Mouse (Mus musculus) gonadal fat pad, adult 2 months (tissue): Measurements from ENCODE around the gene Ppef2. TPM values are rescaled to one million over a fixed set of nuclear protein-coding genes. Genes with fewer than 3 reads are reported as not detected.

Experiments used
- DNase-seq: peaks from one replicate; pipeline ENCODE4 v3.0.0-alpha.2; 2012; ENCODE audit warnings: low read depth
- polyA plus RNA-seq: library from polyadenylated mRNA; depleted of rRNA; stranded (reverse); fragments of >200 nt; gene quantifications from 2 replicates; pipeline ENCODE4 v1.2.3, GENCODE M21; 2012

Gene Ppef2
- polyA plus RNA-seq, 1 experiment = 0.58 TPM

- DNase-seq = no peak
Observed at GRCm38 (mm10) chr5:92239333-92240232, 16.5 kb downstream of the Ppef2 start.

DNA sequence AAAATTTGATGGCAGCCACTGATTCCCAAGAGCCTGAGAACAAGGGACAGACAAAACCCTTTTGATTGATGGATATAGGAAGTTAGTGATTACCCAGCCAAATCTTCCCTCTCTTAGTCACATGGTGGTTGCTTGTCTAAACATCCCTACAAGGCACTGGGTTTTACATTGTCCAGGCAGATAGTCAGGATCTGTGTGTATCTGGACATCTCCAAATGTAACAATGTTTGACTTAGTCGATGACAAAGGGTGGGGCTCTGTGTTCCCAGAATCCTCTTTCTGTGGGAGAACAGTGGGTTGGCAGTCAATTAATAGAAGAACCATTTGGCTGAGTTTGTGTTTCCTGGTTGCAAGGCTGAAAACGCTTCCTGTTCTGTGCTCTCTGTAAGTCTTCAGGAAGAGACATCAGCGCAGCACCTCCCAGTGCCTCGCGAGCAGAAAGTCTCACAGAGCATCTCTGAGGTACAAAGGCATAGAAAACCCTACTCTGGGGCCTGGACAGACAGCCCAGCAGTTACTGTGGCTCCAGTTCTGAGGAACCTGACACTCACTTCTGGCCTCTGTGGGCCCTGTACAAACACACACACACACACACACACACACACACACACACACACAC, 21.0 kb downstream of the Ppef2 start:
- DNase-seq = no peak

DNA sequence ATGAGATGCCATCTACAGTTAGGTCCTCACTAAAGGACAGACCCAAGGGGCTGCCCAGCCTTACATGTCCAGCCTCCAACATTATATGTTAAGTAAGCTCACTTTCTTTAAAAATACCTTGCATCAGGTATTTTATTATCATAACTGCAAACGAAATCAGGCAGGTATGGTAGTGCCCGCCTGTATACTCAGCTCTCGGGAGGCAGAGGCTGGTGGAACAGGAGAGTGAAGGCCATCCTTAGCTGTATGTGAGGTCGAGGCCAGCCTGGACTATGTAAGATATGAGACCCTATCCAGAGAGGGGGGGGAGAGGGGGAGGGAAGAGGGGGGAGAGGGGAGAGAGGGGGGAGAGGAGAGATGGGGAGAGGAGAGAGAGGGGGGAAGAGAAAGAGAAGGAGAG, 22.7 kb downstream of the Ppef2 start:
- DNase-seq = no peak

- no peak for DNase-seq
Observed at GRCm38 (mm10) chr5:92231836-92232235, 24.2 kb downstream of the Ppef2 start.

- DNase-seq = no peak
Observed at GRCm38 (mm10) chr5:92230306-92230705, 25.8 kb downstream of the Ppef2 start.

DNA sequence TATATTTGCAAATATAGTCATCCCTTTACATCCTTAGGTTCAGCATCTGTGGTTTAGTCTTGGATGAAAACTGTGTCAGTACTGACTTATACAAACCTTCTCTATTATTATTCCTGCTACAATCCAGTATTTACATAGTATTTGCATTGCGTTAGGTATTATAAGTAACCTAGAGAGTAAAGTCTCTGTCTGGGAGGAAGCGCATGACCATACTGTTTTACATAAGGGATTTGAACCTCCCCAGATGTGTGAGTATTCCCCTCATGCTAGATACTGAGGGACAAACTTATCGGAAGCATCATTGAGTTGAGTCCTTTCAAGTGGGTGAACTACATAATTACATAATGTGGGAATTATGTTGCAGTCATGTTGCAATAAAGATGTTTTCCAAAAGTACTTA, 26.6 kb downstream of the Ppef2 start:
- no peak for DNase-seq

DNA sequence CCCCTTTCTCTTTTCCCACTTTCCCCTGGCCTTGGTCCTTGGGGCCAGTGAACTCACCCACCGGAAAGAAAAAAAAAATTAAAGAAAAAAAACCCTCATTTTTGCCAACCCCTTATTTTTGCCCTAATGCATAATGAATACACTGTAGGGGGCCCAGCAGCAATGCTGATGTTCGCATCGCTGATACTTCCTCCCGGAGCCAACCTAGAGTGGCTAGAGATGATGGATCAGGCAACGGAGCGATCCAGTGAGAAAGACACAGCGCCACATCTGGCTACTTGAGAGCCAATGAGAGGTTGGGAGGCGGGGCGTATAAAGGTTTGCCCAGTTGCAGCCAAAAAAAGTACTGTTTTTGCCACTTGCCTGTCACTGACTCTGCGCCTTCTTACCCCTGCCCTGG, 27.3 kb downstream of the Ppef2 start:
- no peak for DNase-seq

DNA sequence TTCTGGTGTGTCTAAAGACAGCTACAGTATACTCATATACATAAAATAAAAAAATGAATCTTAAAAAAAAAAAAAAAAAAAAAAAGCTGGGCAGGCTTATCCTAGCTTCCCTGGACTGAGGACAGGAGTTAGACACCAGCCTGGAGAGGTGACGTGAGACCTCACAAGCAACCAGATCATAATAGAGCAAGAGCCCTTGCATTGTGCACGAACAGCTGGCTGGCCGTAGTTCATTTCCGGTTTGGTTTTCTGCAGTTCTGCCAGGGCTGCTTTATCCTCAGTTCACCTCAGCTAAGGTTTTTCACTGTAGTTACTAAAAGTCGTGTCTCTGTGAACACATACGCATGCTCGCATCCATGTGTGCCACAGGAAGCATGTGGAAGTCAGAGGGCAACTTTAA, 28.3 kb downstream of the Ppef2 start:
- no peak for DNase-seq

DNA sequence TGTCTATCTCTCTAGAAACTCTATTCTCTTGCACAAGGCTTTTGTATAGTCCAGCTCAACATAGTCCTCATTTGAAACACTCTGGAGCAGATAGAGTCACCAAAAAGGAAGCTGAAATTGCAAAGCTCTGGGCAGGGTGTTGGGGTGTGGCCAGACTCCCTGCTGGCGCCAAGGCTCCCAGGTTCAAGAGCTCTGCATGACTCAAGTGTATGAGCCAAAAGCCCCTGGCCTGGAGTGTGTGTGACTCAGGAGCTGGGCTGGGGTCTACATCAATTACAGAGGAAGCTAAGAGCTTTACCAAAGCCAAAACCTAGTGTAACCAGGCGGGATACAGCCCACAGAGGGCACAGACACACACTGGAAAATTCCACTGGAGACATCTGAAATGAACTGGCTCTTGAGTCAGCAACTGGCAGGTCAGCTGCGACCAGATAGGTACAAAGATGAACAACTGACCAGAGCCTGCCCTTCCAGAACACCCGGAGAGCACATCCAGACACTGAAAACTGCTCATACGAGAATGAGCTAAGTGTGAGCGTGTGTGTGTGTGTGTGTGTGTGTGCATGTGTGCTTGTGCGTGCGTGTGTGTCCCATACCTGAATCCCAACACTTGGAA, 35.7 kb downstream of the Ppef2 start:
- no peak for DNase-seq

- DNase-seq = no peak
Observed at GRCm38 (mm10) chr5:92219826-92220225, 36.3 kb downstream of the Ppef2 start.

DNA sequence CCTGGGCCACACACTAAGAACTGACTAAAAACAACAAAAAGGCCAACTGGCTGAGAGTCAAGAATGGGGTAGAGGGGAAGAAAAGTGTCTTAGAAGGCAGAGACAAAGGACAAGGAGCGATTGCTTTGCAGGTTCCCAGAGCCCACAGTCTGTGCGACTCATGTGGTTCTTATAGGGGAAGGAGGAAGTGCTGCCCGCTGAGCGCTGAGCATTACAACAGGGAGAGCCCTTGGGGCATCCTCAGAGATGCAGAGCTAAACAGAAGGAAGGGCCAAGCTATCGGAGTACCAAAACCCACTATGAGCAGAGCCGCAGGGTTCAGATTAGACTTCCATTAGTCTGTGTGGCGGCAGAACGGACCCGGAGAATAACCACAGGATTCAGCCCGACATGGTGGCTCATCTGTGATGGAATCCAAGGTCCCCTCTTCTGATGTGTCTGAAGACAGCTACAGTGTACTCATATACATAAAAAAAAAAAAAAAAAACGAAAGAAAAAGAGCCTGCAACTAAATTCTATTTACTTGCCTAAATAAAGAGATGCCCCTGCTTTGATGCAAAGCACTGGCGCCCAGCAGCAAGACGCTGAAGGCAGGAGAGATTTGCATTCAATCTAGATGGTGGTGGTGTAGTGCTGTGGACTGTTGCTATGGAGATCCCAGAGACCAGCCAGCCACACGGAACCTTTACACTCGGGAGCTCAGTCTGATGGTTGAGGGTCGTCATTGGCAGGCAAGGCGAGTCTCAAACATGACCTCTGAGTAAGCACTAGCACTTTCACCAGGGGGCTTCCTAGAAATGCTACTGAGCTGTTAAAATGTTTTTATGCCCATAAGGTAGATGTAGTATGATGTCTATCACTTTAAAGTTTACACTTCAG, 36.9 kb downstream of the Ppef2 start:
- DNase-seq = no peak

DNA sequence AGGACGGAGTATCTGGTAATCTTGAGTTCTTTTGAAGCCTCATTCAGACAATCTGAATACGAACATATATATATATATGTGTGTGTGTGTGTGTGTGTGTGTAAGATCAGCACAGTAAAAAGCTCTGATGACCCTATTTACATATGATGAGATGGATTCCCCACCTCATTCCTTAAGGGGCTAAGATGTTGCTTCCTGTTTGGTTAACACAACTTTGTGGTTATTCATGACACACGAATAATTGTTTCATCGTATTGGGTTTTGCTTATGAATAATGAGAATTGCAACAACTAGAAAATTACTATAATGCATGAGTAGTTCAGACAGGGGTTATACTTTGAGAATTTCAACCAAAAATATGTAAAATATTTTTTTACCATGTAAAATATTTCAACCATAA, 40.8 kb downstream of the Ppef2 start, which contains the start of gene U90926:
U90926 (minus strand) TSS at position 101 of the 400 bp plus-strand sequence.
- DNase-seq = no peak

DNA sequence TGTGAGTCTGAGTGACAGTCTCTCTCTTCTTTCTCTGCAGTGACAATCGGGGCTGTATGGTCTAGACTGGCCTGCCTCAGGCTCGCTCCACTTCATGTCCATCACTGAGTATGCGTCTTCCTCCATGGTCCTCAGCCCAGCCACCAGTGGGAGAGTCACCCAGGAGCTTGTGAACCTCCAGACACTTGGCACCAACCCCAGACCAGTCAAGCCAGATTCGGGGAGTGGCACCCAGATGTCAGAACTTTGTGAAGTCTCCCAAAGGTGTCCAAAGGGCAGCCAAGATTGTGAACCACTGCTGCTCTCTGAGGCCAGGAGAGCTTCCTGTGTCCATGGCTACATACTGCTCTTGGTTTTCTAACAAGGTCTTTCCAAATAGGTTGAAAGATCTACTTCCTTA, 43.8 kb downstream of the Ppef2 start:
- DNase-seq = no peak

DNA sequence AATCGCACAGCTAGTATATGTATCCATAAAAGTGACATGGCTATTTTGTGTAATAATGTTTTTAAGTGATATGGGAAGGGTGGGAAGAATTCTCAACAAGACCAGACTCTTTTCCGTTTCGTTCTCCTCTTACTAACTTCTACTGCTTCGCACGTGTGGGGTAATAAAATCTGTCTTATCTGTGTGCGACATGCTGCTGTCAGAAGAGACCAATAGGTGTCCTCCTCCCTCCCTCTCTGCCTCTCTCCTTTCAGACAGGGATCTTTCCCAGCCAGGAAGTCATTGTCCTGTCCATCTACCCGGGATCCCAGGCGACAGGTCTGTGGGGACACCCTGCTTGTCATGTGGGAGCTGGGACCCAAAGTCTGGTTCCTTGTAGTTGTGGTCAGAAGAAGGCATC, 45.9 kb downstream of the Ppef2 start:
- DNase-seq = no peak

GRCm38 (mm10) chr5:92206121-92206520, 50.0 kb downstream of the Ppef2 start:
- no peak for DNase-seq

DNA sequence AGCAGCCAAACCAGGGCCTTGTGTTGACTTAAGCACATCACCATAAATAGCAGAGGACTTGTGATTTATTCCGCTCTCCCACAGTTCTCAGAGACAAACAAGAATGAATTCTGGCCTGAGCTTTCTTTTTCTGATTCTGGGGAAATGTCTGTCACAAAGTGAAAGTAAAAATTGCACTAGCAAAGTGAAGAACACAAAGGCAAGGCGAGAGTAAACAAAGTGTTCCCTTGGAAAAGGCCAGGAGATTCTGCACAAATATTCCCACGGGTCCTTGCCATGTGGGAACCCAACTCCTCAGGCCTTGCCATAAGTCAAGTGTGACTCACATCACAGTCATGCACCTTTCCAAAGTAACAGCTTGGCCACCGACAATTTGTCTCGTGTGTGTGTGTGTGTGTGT, 50.4 kb downstream of the Ppef2 start:
- no peak for DNase-seq

- no peak for DNase-seq
Observed at GRCm38 (mm10) chr5:92205184-92205583, 50.9 kb downstream of the Ppef2 start.

- DNase-seq = no peak
Observed at GRCm38 (mm10) chr5:92204162-92205036, 51.7 kb downstream of the Ppef2 start.

DNA sequence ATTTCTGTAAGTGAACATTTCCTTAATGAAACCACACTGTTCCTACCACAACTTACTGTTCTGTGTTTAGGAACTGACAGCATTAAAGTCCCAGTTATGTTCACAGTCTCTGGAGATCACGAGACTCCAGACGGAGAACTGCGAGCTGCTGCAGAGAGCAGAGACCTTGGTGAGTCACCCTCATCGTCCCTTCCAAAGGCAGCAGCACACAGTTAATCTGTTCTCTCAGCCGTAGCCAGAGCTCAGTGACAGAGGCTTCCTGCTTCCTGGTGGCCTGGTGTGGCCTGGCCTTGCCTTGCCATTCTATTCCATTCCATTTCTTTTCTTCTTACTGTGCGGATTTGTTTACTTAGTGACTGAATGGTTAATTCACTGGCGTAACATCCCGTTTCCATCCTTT, 57.8 kb downstream of the Ppef2 start:
- DNase-seq = no peak

DNA sequence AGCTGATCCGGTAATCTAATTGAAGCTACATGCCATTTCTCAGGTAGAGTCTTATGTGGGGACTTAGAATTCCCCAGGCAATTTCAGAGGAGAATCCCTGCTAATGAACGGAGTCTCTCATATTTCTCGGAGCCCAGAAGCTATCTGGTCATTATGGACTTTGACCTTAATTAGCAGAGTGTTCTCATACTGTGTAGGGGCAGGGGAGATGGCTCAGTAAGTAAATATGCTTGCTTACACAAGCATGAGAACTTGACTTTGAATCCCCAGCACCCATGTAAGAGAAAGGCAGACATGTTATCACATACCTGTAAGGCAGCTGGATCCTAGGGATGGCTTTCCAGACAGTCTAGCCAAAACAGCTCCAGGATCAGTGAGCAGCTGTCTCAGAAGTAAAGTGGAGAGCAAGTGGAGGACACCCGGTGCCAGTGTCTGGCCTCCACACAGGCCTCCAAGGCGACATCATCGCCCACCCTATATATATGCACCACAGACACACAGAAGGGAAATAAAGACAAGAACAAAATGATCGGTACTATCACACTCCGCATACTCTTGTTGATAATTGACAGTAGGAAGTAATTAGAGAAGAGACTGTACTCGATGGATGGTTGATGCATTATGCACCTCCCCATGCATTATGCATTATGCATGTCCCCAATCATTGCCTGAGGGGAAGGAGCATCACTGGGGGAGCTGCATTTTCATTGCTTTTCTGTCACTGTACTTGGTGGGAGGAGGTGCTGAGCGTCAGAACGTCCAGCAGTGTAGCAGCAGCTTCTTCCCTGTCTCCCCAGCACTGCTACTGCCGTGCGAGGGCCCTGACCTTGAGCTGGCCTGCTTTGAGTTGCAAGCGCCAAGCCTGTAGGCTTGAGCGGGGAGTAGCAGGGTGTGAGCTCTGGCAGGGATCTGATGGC, 58.9 kb downstream of the Ppef2 start:
- DNase-seq = no peak
